Mouse (Mus musculus) hindbrain, embryonic 12.5 days (tissue): ENCODE measurements around the gene Ovol3. TPM values are rescaled to one million over a fixed set of nuclear protein-coding genes. Genes with fewer than 3 reads are reported as not detected.
A peak's percentile ranks its signal among the peaks of the same experiment; 100 is the strongest.
"Not testable (repeated sequence)": the region's sequence is repeated elsewhere in the genome, so short reads cannot be mapped to it uniquely, and the experiment has no call there.

Experiments
- ATAC-seq: fragments of 200-750 bp; cut with Nextera tagmentation; 2 replicates; pipeline ENCODE4 v1.8.0; 2017; ENCODE audit warnings: moderate TSS enrichment; ENCODE audit not compliant: low FRiP score
- H3K27ac ChIP-seq: fragments of 300-500 bp; sonication (generic); 2 replicates; pipeline ENCODE4 v1.5.1; 2016; ENCODE audit warnings: mild to moderate bottlenecking
- H3K27me3 ChIP-seq: fragments of 300-500 bp; sonication (generic); 2 replicates; pipeline ENCODE4 v1.6.1; 2016; ENCODE audit warnings: mild to moderate bottlenecking
- H3K36me3 ChIP-seq: fragments of 300-500 bp; sonication (generic); 2 replicates; pipeline ENCODE4 v1.6.1; 2016; ENCODE audit warnings: mild to moderate bottlenecking
- H3K4me1 ChIP-seq: fragments of 300-500 bp; sonication (generic); 2 replicates; pipeline ENCODE4 v1.6.1; 2016
- H3K4me2 ChIP-seq: fragments of 300-500 bp; sonication (generic); replicated peaks from 2 replicates; pipeline ENCODE4 v1.6.1; 2016; ENCODE audit warnings: mild to moderate bottlenecking
- H3K4me3 ChIP-seq: fragments of 300-500 bp; sonication (generic); 2 replicates; pipeline ENCODE4 v1.5.1; 2016; ENCODE audit warnings: mild to moderate bottlenecking
- H3K9ac ChIP-seq: fragments of 300-500 bp; sonication (generic); 2 replicates; pipeline ENCODE4 v1.6.1; 2016; ENCODE audit warnings: mild to moderate bottlenecking, moderate library complexity
- H3K9me3 ChIP-seq: fragments of 300-500 bp; sonication (generic); replicated peaks from 2 replicates; pipeline ENCODE4 v1.6.1; 2016; ENCODE audit warnings: mild to moderate bottlenecking
- WGBS: fragments of 180-500 bp; shearing (Covaris S2); methylation state at CpG from one replicate; pipeline ENCODE4 v1.1.7; 2016; 5-methylcytosine and 5-hydroxymethylcytosine counted together
- polyA plus RNA-seq: library from polyadenylated mRNA; unstranded; fragments of >200 nt; fragmentation: Nextera tagmentation; extraction: Ambion mirVana; gene quantifications from 2 replicates; pipeline ENCODE4 v1.2.1, GENCODE M21; 2016

The Ovol3 gene
- polyA plus RNA-seq, 1 experiment from 2014 or later: not detected

GRCm38 (mm10) chr7:30251956-30252954 is 16.7 kb upstream of the Ovol3 start:
- Histone ChIP-seq H3K4me2 (no peak overlapping the region), H3K36me3 (peaks cover 17% of the 10 kb centered on the region), H3K9me3 (no peaks in the 10 kb centered on the region), H3K4me3 (no peak overlapping the region), H3K9ac (no peak overlapping the region), H3K27ac (no peak overlapping the region), H3K27me3 (no peaks in the 10 kb centered on the region), H3K4me1 (no peaks in the 10 kb centered on the region)
- 88% methylated on average over 12 of the region's 12 CpGs for WGBS
- ATAC-seq: no peak

DNA sequence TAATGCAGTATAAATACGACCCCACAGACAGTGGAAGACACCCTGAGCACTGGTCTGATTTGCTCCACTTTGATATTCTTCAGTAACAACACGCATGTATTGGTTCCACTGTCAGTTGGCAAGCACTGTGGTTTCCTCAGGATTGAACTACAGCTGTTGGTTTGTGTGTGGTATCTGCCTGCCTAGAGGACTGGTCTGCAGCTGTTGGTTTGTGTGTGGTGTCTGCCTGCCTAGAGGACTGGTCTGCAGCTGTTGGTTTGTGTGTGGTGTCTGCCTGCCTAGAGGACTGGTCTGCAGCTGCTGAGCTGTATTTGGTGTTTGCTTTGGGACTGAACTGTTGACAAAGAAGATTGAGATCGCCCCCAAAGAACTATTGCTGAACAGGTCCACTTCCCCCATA is 1.8 kb upstream of the Ovol3 start:
- WGBS: 90% methylated on average over 3 of the region's 3 CpGs
- not testable (repeated sequence) for H3K27ac ChIP-seq, H3K4me3 ChIP-seq, H3K9me3 ChIP-seq, H3K4me2 ChIP-seq, H3K27me3 ChIP-seq, H3K9ac ChIP-seq, ATAC-seq
- Histone ChIP-seq H3K4me1 (peaks cover 10% of the 10 kb centered on the region), H3K36me3 (peaks cover 34% of the 10 kb centered on the region)

- Histone ChIP-seq H3K9me3 (no peaks in the 10 kb centered on the region), H3K27ac (no peak overlapping the region), H3K4me2 (no peak overlapping the region), H3K4me1 (peaks cover 19% of the 10 kb centered on the region), H3K9ac (no peak overlapping the region), H3K4me3 (no peak overlapping the region), H3K27me3 (no peaks in the 10 kb centered on the region), H3K36me3 (peaks cover 19% of the 10 kb centered on the region; the same call in 1 of the 2 replicates)
- 93% methylated on average over 8 of the region's 8 CpGs for WGBS
- ATAC-seq: no peak
Observed at GRCm38 (mm10) chr7:30235091-30235490, 434 bp downstream of the Ovol3 start.

DNA sequence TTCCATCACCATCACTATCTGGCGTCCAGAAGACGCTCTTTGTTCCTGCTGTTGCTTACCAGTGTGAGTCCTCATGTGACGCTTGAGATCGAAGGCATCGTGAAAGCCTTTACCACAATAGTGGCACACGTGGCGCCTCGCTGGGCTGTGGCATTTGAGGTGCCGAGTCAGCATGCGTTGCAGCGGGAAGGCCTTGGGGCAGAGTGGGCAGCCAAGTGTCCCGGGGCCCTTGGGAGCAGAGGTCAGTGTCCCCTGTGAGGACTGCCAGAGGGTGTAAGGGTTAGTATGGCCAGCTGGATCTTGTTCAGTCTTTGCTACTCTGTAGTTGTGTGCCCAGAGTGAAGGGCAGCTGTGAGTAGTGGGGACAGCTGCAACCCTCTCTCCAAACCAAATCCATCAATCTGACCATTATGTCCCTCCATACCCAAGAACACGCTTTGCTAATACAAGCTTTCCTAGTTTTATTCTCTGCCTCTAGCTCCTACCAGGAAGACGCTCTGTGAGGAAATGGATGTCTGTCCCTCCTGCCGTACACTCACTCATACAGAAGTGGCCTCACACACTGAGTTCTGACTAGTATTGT is 1.2 kb downstream of the Ovol3 start:
- WGBS: 92% methylated on average over 15 of the region's 15 CpGs

DNA sequence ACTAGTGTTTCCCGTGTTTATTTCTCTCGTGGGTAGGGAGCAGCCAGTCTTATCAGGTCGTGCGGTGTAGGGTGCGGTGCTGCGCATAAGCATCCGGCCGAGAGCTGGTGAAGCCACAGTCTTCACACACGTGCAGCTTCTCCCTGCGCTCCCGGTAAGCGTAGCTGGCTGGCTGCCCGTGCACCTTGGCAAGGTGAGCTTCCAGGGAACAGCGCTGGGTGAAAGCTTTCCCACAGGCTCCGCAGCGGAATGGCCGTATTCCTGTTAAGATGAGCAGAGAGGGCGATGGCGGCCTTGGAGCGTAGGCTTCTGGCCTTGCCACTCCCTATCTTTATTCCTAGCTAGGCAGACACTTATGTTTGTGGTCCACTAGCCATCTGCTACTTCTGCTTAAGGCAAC is 2.1 kb downstream of the Ovol3 start:
- Histone ChIP-seq H3K9ac (no peak overlapping the region), H3K4me1 (peaks cover 19% of the 10 kb centered on the region), H3K4me2 (peak overlapping the region; percentile 62), H3K27ac (no peak overlapping the region), H3K4me3 (peak overlapping the region; percentile 70; the same call in 1 of the 2 replicates), H3K27me3 (no peaks in the 10 kb centered on the region), H3K9me3 (no peaks in the 10 kb centered on the region), H3K36me3 (peaks cover 19% of the 10 kb centered on the region; the same call in 1 of the 2 replicates)
- WGBS: 91% methylated on average over 20 of the region's 20 CpGs
- ATAC-seq: no peak

More for the DNA sequence above, 1.2 kb downstream of the Ovol3 start:
- H3K27me3 ChIP-seq: no peaks in the 10 kb centered on the region
- H3K9me3 ChIP-seq: no peaks in the 10 kb centered on the region
- H3K36me3 ChIP-seq: peaks cover 19% of the 10 kb centered on the region; the same call in 1 of the 2 replicates
- peaks cover 19% of the 10 kb centered on the region for H3K4me1 ChIP-seq
- H3K9ac ChIP-seq: no peak overlapping the region
- no peak overlapping the region for H3K4me3 ChIP-seq
- ATAC-seq: no peak
- H3K4me2 ChIP-seq: no peak overlapping the region
- no peak overlapping the region for H3K27ac ChIP-seq

- Histone ChIP-seq H3K4me2 (peak overlapping the region; percentile 62), H3K9me3 (no peaks in the 10 kb centered on the region), H3K27me3 (no peaks in the 10 kb centered on the region), H3K4me1 (peaks cover 19% of the 10 kb centered on the region), H3K9ac (peak overlapping the region; percentile 79), H3K4me3 (peak overlapping the region; percentile 70), H3K27ac (peak overlapping the region; percentile 96), H3K36me3 (peaks cover 25% of the 10 kb centered on the region; the same call in 1 of the 2 replicates)
- ATAC-seq: peak; percentile 3
- WGBS: 4% methylated on average over 24 of the region's 24 CpGs
Observed at GRCm38 (mm10) chr7:30232631-30233148, 2.8 kb downstream of the Ovol3 start.

DNA sequence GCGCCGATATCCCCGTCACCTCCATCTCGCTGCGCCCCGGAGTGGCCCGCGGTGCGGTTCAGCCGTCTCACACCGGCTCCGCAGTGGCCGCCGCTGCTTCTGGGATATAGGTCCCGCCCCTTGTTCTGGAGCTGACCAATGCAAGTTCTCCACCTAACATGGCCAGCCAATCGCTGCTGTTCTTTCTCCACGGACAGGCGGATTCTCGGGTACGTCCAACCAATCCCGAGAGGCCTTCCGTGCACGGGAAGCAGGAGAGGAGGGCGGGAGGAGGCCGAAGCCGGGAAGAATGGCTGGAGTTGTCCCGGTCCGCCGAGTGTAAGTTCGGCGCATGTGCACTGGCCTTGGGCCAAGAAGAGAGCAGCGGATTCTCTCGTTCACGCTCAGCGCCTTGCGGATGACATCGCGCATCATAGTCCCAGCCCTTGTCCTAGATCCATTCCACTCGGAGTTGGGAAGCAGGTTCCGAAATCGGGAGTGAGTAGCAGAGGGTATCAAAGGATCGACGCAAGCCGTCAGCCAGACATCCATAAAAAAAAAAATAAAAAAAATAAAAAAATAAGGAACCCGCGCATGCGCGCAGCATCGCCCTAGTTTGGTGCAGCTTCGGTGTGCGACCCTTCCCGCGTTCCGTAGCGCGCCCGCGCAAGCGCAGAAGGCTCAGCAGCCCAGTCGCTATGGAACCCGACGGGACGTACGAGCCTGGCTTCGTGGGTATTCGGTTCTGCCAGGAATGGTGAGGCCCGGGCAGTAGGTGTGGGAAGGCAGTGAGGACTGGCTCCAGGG is 3.7 kb downstream of the Ovol3 start, which contains the start of the genes Polr2i and Tbcb:
Polr2i (plus strand) TSS at position 280 of the 786 bp plus-strand sequence.
Tbcb (minus strand) TSS at position 604 of the 786 bp plus-strand sequence.
- Histone ChIP-seq H3K4me1 (peaks cover 19% of the 10 kb centered on the region), H3K4me2 (peak within 1 kb of the TSS; percentile 81), H3K27ac (peak within 1 kb of the TSS; percentile 96), H3K4me3 (peak within 1 kb of the TSS; percentile 70), H3K9ac (peak within 1 kb of the TSS; percentile 79), H3K9me3 (no peaks in the 10 kb centered on the region), H3K36me3 (peaks cover 32% of the 10 kb centered on the region), H3K27me3 (no peaks in the 10 kb centered on the region)
- under 1% methylated on average over 67 of the region's 67 CpGs for WGBS
- ATAC-seq: peak; percentile 94

- H3K27me3 ChIP-seq: no peaks in the 10 kb centered on the region
- H3K36me3 ChIP-seq: peaks cover 37% of the 10 kb centered on the region
- peak overlapping the region; percentile 96 for H3K27ac ChIP-seq
- H3K4me3 ChIP-seq: peak overlapping the region; percentile 70
- peaks cover 19% of the 10 kb centered on the region for H3K4me1 ChIP-seq
- no peak for ATAC-seq
- H3K9me3 ChIP-seq: no peaks in the 10 kb centered on the region
- 0% methylated on average over 16 of the region's 16 CpGs for WGBS
- peak overlapping the region; percentile 68 for H3K9ac ChIP-seq
- peak overlapping the region; percentile 81 for H3K4me2 ChIP-seq
Observed at GRCm38 (mm10) chr7:30231328-30231668, 4.2 kb downstream of the Ovol3 start.

DNA sequence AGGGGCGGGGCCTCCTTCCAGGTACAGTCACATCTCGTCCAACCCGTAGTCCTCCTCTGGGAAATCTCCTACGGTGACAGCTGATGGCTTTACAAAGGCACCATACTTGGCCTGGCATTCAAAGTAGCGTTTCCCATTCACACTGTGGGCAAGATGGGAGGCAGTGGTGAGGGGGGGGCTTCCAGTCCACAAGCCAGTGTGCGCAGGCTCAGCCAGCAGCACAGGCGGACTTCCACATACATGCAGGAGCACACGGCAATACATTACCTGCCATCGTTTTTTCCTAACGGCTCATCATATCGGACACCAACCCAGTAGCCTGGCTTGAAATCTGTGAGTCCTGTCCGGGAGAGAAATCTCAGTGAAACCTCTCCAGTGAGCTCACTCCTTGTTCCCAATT is 11.3 kb downstream of the Ovol3 start:
- Histone ChIP-seq H3K9me3 (no peaks in the 10 kb centered on the region), H3K27me3 (no peaks in the 10 kb centered on the region), H3K9ac (no peak overlapping the region), H3K36me3 (peaks cover 53% of the 10 kb centered on the region), H3K4me3 (no peak overlapping the region), H3K4me1 (peaks cover 5% of the 10 kb centered on the region), H3K27ac (no peak overlapping the region), H3K4me2 (no peak overlapping the region)
- WGBS: 96% methylated on average over 12 of the region's 12 CpGs
- ATAC-seq: no peak

- H3K9ac ChIP-seq: no peak overlapping the region
- H3K27ac ChIP-seq: no peak overlapping the region
- H3K4me1 ChIP-seq: peaks cover 9% of the 10 kb centered on the region
- H3K27me3 ChIP-seq: no peaks in the 10 kb centered on the region
- no peaks in the 10 kb centered on the region for H3K9me3 ChIP-seq
- no peak overlapping the region for H3K4me2 ChIP-seq
- H3K36me3 ChIP-seq: peaks cover 43% of the 10 kb centered on the region
- ATAC-seq: no peak
- 96% methylated on average over 5 of the region's 5 CpGs for WGBS
- no peak overlapping the region for H3K4me3 ChIP-seq
Observed at GRCm38 (mm10) chr7:30222205-30222604, 13.3 kb downstream of the Ovol3 start.

DNA sequence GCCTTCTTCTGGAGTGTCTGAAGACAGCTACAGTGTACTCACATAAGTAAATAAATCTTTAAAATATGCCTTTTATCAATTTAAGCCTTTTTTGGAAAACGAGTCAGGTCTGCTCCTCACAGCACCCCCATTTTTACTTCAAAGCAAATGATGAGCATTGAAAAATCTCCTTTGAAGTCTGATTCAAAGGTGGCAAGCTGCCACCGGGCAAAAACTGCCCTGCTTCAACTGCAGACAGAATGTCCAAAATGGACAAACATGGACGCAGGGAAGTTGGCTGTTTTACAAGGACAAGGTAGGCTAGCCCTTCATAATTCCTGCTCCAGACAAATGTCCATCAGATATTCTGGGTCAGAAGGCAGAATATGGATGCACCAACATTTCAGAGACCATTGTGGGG is 14.1 kb downstream of the Ovol3 start:
- no peak overlapping the region for H3K27ac ChIP-seq
- peaks cover 36% of the 10 kb centered on the region for H3K36me3 ChIP-seq
- peaks cover 11% of the 10 kb centered on the region for H3K4me1 ChIP-seq
- WGBS: 82% methylated on average over 3 of the region's 3 CpGs
- ATAC-seq: no peak
- no peaks in the 10 kb centered on the region for H3K9me3 ChIP-seq
- H3K9ac ChIP-seq: no peak overlapping the region
- H3K27me3 ChIP-seq: no peaks in the 10 kb centered on the region
- H3K4me3 ChIP-seq: no peak overlapping the region
- H3K4me2 ChIP-seq: no peak overlapping the region

- H3K27me3 ChIP-seq: no peaks in the 10 kb centered on the region
- peak overlapping the region; percentile 87 for H3K4me2 ChIP-seq
- H3K9ac ChIP-seq: peak overlapping the region; percentile 67
- H3K9me3 ChIP-seq: no peaks in the 10 kb centered on the region
- H3K4me3 ChIP-seq: peak overlapping the region; percentile 40
- H3K27ac ChIP-seq: no peak overlapping the region
- ATAC-seq: no peak
- peaks cover 12% of the 10 kb centered on the region for H3K4me1 ChIP-seq
- peaks cover 21% of the 10 kb centered on the region for H3K36me3 ChIP-seq
- WGBS: 27% methylated on average over 11 of the region's 11 CpGs
Observed at GRCm38 (mm10) chr7:30220008-30220356, 15.5 kb downstream of the Ovol3 start.
